Mouse (Mus musculus) heart, adult 2 months (tissue): ENCODE measurements around the gene Tspan31.

Source experiments
- CTCF ChIP-seq: fragments of 200-600 bp; IDR thresholded peaks from 2 replicates; pipeline ENCODE4 v1.8.1; 2022; ENCODE audit warnings: antibody characterized with exemption, mild to moderate bottlenecking, moderate library complexity
- EP300 ChIP-seq: fragments of 200-500 bp; IDR thresholded peaks from 2 replicates; pipeline ENCODE4 v1.6.1; 2011; ENCODE audit warnings: low read depth, low read length, control low read depth; ENCODE audit not compliant: insufficient read depth
- POLR2A ChIP-seq: fragments of 200-500 bp; IDR thresholded peaks from 2 replicates; pipeline ENCODE4 v1.6.1; 2011; ENCODE audit warnings: mild to moderate bottlenecking, low read depth, low read length, control low read depth; ENCODE audit not compliant: insufficient read depth

DNA sequence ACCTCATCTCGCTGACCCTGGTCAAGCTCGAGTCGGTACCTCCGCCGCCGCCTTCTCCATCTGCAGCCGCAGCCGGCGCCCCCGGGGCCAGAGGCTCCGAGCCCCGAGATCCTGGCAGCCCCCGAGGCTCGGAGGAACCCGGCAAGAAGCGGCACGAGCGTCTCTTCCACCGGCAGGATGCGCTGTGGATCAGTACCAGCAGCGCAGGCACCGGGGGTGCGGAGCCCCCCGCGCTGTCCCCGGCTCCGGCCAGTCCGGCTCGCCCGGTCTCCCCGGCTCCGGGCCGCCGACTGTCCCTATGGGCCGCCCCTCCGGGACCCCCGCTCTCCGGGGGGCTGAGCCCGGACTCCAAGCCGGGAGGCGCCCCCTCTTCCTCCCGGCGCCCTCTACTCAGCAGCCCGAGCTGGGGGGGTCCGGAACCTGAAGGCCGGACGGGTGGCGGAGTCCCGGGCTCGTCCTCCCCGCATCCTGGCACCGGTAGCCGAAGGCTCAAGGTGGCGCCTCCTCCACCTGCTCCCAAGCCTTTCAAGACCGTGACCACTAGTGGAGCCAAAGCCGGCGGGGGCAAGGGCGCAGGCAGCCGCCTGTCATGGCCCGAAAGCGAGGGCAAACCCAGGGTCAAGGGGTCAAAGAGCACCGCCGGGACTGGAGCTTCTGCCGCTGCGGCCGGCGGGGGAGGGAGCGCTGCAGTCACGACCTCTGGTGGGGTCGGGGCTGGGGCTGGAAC, 9.8 kb upstream of the Tspan31 start:
- TF ChIP-seq CTCF: peak; percentile 61
- TF ChIP-seq POLR2A: no peak
- TF ChIP-seq EP300: no peak
